Mouse (Mus musculus): ENCODE measurements around the gene Btg4.

Gene Btg4

DNA sequence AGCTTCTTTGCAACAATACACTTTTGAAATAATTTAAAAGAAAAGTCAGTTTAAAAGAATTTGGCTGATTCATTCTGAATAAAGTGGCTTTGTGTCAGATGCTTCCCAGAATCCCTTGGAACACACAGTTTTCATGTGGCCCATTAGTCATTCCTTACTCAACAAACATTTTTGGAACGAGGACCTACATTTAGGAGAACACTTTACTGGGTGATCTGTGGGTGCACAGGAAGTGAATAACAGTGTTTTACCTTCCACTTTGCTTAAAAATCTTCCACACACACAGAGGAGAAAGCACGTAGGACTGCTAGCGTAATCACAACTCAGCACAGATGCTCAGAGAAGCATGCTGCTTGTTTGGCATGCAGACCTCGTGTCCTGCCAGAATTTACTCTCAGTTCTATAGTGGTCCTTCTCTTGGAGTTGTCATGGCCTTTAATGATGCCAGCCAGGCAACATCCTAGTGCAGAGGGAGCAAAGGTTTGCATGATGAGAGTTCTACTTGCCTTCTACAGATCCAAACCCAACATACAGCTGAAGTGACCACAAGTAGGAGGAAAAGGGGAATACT lies 1.7 kb upstream of the Btg4 start:
- TF ChIP-seq GATA4 (IDR thresholded peaks at IDR 0.05; ENCODE audit: insufficient replicate concordance, low read length): no peak

DNA sequence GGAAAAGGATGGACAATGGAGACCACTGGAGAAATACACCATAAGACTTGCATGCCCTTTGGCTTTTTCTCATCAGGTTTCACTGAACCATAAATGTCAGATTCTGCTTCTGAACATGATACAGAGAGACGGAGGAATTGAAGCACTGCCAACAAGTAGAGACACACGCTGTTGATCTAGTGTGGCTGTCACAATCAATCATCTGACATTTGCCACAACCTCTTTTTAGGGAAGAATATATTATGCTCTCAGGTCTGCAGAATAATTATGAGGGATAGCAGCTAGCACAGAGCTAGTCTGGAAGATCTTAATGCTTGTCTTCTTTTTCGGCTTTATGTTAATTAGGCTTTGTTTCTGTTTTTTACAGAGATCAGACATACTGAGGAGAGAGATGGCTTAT lies 7.5 kb downstream of the Btg4 start:
- TF ChIP-seq GATA4 (IDR thresholded peaks at IDR 0.05; ENCODE audit: insufficient replicate concordance, low read length): no peak

DNA sequence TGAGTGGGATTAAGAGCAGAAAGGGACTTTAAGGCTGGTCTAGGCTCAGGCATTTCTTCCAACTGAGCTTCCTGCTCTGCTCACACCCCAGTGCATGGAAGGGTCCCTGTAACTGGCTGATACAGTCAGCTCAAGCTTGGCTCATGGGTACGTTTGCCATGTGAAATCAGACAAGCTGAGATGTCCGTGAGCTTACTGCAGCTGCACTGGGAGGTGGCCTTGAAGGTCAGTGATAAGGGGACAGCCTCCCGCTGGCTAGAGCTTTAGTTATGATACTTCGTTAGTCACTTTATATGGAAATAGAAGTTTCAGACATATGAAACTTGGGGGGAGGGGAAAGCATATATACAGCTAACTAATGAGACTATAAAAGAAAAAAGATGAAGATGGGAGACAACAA lies 10.1 kb downstream of the Btg4 start:
- no peak for TF ChIP-seq GATA4 (IDR thresholded peaks at IDR 0.05; ENCODE audit: insufficient replicate concordance, low read length)

DNA sequence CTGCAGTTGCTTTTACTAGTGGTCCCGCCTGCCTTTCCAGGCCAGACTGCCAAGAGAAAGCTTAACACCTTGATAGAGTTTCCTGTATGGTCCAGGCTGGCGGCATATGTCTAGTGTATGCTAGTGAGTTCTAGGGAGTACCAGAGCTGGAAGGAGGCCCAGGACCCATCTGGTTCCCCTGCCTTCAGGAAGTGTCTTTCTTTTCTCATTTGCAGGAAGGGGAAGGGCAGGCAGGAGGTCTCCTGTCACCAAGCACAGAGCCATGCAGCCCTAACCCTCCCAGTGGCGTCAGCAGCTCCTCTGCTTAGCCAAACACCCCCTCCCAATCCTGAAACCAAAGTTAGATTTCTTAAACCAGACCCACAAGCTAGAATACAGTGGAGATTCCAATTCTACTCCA lies 15.1 kb downstream of the Btg4 start:
- no peak for TF ChIP-seq GATA4 (IDR thresholded peaks at IDR 0.05; ENCODE audit: insufficient replicate concordance, low read length)

DNA sequence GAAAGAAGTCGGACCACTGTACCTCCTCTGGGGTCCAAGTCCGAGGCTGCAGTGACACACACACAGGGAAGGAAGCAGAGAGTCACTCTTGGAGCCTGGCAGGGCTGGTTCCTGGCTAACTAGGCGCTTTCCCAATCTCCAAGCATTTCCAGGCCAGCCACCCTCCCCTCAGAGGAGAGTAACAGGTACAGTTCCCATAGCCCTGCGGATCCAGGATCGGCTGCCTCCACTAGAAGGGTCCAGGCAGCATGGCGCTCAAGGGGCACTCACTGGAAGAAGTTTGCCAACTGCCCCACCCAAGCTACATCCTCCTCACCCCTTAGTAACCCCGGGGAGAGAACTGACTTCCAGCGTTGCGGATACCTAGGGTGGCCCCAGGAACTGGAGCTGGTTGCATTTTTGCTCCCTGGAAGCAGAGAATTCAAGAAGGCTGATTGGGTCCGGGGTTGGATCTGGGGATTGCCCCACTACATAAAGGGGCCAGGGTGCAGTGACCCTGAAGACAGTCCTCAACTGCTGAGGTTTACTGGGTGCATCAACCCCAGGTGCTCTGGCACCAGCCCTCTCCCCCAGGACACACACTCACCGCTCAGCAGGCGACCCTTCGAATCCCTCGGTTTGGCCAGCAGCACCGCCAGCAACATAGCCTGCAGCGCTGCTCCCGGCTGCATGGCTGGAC lies 15.7 kb downstream of the Btg4 start:
- TF ChIP-seq GATA4 (IDR thresholded peaks at IDR 0.05; ENCODE audit: insufficient replicate concordance, low read length): no peak

DNA sequence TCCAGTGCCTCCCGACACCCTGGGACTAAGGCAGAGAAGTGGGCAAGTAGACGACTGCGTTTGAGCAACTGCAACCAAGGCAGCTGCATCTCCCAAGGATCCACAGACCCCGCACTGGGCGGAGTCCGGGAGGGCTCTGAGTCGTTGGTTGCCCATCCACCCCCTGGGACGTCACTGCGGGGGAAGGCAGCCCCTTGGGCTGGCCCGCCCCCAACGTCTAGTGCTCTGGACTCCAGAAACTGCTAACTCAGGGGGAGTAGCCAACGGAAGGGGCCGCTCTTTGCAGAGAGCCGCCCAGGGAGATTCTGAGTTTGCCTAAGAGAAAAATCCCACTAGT lies 16.2 kb downstream of the Btg4 start, which contains the start of gene Layn:
Layn (minus strand) TSS at position 116 of the 337 bp plus-strand sequence.
- TF ChIP-seq GATA4 (IDR thresholded peaks at IDR 0.05; ENCODE audit: insufficient replicate concordance, low read length): no peak

DNA sequence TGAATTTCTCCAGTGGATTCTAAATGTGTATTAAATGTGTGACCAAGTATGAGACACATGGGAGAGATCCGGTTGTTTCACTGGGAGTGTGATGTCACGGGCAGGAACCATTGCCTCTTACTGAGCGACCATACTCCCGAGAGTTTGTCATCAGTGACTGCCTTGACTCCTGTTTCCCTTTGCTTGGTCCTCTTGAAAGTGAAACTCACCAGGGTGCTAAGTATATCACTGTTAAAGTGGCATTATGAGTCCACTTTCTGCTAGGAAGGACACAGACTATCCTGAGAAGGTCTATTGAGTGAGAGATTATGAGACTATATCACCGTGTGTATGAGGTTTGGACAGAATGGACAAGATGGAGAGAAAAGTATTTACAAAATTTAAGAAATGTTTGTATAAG lies 20.9 kb downstream of the Btg4 start:
- TF ChIP-seq GATA4 (IDR thresholded peaks at IDR 0.05; ENCODE audit: insufficient replicate concordance, low read length): no peak

DNA sequence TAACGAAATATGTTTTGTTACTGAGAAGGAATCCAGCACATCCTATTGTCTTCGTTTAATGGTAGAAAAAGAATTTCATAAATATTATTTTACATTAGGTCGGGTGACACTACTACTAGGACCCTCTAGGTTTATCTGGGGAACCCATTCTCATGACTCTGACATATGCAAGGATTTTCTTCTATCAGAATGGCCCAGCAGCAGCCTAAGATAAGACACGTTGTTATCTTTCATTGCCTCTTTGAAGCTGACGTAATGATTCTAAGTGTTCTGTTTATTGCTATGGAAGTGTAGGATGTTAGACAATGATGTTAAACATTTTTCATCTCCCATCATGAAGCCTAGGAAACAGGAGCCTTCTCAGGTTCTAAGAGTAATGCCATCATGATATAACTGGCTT lies 33.0 kb downstream of the Btg4 start:
- no peak for TF ChIP-seq GATA4 (IDR thresholded peaks at IDR 0.05; ENCODE audit: insufficient replicate concordance, low read length)

DNA sequence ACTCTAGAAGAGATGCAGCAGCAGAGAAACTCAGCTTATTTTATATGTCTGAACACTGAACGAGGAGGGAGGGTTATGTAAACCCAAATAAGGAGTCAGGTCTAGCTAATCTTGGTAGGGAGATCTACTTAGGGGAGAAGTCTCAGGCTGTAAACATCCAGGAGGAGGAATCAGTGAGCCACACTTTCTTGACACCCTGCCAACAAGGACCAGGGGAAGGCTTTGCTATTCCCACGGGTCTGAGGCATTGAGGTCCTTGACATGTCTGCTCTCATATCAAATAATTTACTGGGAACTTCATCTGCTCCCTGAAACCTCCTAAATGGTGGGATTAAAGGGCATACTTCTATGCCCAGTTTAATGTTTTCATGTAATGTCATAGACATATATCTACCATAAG lies 35.6 kb downstream of the Btg4 start:
- no peak for TF ChIP-seq GATA4 (IDR thresholded peaks at IDR 0.05; ENCODE audit: insufficient replicate concordance, low read length)

DNA sequence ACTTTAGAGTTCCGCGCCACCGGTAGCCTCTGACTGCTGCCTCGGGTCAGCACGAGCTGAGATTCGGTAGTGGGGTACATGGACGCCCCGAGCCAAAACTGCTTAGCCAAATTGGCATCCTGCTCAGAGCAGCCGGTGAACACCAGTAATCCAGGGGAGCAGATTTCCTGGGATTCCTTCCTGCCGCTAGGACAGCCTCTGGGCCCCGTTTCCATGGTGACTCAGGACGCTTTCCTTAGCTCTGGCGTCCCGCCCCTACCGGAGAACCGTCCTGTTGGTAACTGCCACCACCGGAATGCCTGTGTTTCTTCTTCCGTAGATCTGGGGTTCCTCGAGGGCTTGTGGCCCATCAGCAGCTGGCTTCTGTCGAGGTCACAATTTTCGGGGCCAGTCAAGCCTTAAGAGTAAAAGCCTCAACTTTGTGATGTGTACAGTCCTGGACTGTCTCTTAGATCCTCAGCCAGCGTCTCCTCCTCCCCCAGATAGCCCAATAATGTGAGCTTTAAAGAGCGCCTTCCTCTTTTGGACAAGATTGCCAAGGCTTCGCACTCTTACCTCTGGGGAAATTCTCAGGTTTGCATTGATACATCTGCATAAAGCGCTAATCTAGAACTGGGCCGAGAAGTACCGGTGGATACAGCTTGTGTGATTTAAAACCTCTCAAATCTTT lies 41.2 kb downstream of the Btg4 start, which contains the start of gene 4833427G06Rik:
4833427G06Rik (minus strand) TSS at position 323 of the 670 bp plus-strand sequence.
- no peak for TF ChIP-seq GATA4 (IDR thresholded peaks at IDR 0.05; ENCODE audit: insufficient replicate concordance, low read length)

DNA sequence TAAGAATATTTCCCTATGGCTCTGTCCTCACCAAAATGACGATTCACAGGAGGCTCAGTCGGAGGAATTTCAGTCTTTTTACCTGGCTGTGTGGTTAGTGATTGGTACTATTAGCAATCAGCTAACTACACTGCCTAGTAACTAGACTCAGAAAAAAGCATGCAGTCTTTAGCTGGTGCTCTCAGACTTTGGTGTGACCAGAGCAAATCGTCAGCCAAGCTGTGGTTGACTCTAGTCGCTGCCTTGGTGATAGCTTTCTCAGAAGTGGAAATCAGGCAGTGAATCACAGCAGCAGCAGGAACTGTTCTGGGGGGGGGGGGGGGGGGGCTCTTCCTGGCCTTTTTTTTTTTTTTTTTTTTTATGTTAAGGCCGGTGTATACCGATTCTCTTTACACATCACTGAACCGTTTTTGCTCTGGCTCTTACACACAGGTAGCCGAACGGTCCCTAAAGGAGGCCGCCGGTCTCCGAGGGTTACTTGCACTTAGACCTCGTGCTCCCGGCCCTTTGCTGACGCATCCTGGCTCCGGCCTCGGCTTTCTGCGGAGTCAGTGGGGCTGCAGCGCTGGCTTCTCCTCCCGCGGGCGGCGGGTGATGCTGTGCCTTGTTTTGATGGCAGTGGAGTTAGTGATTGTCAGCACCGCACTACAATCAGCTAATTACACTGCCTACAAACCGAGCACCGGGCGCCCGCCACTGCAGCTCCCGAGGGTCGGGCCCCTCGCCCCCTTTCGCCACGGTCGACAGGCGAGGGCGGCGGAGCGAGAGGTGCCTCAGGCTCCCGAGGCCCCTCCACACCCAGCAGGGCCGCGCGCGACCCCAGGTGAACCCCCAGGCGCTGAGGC lies 42.5 kb downstream of the Btg4 start:
- no peak for TF ChIP-seq GATA4 (IDR thresholded peaks at IDR 0.05; ENCODE audit: insufficient replicate concordance, low read length)

DNA sequence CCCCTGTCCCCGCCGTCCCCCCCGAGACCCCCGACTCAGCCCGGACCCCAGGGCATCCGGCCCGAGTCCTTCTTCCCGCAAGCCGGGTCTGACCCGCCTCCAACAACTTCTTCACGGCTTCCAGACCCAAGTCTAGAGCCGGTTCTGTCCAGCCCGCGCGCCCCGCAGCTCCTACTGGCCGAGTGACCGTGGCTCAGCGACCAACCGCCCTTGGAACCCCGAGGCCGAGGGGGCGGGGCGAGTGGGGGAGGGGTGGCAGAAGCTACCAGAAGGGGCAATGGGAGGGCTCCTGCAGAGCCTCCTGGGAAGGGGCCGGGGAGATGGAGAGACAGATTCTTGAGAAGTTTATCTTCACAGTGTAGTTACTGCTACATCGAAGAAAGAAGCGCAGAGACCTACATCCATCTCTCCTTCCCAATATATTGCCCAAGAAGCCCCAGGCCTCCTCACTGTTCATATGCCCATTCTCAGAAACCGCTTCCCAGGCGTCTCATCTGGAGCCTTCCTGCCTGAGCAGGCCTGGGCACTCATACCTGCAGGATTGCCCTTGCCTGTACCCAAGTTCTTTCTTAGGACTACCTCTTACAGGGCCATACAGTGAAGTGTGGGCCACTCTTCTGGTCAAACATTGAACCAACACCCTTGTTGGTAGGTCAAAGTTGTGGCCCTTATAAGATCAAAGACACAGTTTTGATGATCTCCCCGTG lies 43.3 kb downstream of the Btg4 start:
- no peak for TF ChIP-seq GATA4 (IDR thresholded peaks at IDR 0.05; ENCODE audit: insufficient replicate concordance, low read length)

DNA sequence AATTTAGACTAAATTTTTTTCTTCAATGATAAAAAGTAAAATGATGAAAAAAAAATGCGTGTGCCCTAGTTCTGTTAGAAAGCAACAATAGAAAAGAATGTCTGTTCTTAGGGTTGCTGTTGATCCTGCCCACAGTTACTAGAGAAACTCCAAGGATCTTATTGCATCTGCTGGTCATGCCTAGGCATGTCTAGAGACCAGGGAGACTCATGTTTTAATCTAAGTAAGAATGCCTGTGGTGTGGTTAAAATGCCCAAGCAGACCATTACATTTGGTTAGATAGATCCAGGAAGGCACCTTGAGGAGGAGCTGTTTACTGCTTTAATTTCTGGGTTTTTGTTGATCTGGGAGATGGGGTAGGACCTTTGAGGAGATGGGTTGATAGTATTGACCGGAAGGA lies 45.0 kb downstream of the Btg4 start:
- no peak for TF ChIP-seq GATA4 (IDR thresholded peaks at IDR 0.05; ENCODE audit: insufficient replicate concordance, low read length)

DNA sequence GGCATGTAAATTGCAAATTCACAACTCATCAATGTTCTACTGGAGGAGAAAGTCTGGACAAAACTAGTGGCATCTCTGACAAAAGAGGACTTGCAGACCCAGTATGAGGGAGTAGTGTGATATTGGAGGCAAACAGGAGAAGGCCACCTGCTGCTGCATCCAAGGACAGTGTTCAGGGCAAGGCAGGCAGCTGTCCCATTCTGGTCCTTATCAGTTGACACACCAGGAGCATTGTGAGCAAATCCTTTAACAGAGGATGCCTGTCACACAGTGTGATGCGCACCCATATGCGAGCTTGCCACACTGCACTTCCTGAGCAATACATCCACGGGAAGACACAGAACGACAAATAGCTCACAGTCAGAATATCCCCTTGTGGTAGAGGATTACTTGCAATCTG lies 54.1 kb downstream of the Btg4 start:
- TF ChIP-seq GATA4 (IDR thresholded peaks at IDR 0.05; ENCODE audit: insufficient replicate concordance, low read length): no peak

DNA sequence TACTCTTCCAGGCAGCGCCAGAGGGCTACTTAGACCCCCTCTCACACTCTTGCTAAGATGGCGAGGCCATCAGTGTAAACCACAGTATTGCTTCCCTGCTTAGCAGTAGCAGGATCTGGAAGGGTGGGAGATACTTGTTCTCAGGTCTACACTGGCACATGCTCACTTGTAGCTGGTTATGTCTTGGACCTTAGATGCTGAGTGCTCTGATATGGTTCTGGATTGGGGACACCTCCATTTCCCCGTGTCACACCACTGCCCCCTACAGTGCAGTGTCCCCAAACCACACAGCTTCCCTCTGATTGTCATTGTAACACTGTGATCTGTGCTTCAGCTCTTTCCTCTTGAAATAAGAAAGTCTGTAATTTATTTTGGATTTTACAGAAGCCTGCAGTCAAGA lies 76.3 kb downstream of the Btg4 start:
- no peak for TF ChIP-seq GATA4 (IDR thresholded peaks at IDR 0.05; ENCODE audit: insufficient replicate concordance, low read length)

Data from liver, adult (tissue).